Mouse (Mus musculus) embryonic facial prominence, embryonic 15.5 days (tissue): ENCODE measurements around the gene Zswim3. TPM values are rescaled to one million over a fixed set of nuclear protein-coding genes. Genes with fewer than 3 reads are reported as not detected.
A peak's percentile ranks its signal among the peaks of the same experiment; 100 is the strongest.

Experiments used
- ATAC-seq: fragments of 200-750 bp; cut with Nextera tagmentation; 2 replicates; pipeline ENCODE4 v1.8.0; 2017; ENCODE audit warnings: low read depth, moderate TSS enrichment; ENCODE audit not compliant: insufficient number of reproducible peaks, low FRiP score, low TSS enrichment
- H3K27ac ChIP-seq: fragments of 300-500 bp; sonication (generic); replicated peaks from 2 replicates; pipeline ENCODE4 v1.5.1; 2015; ENCODE audit warnings: mild to moderate bottlenecking, inconsistent platforms
- H3K27me3 ChIP-seq: fragments of 300-500 bp; sonication (generic); 2 replicates; pipeline ENCODE4 v1.6.1; 2015; ENCODE audit warnings: inconsistent platforms
- H3K36me3 ChIP-seq: fragments of 300-500 bp; sonication (generic); 2 replicates; pipeline ENCODE4 v1.6.1; 2015; ENCODE audit warnings: mild to moderate bottlenecking, inconsistent platforms
- H3K4me1 ChIP-seq: fragments of 300-500 bp; sonication (generic); 2 replicates; pipeline ENCODE4 v1.6.1; 2015; ENCODE audit warnings: inconsistent platforms
- H3K4me2 ChIP-seq: fragments of 300-500 bp; sonication (generic); replicated peaks from 2 replicates; pipeline ENCODE4 v1.6.1; 2015; ENCODE audit warnings: mild to moderate bottlenecking, inconsistent platforms
- H3K4me3 ChIP-seq: fragments of 300-500 bp; sonication (generic); replicated peaks from 2 replicates; pipeline ENCODE4 v1.5.1; 2015; ENCODE audit warnings: mild to moderate bottlenecking, inconsistent platforms
- H3K9ac ChIP-seq: fragments of 300-500 bp; sonication (generic); 2 replicates; pipeline ENCODE4 v1.6.1; 2015; ENCODE audit warnings: inconsistent platforms
- H3K9me3 ChIP-seq: fragments of 300-500 bp; sonication (generic); replicated peaks from 2 replicates; pipeline ENCODE4 v1.6.1; 2016; ENCODE audit warnings: inconsistent platforms
- WGBS: fragments of 180-500 bp; shearing (Covaris S2); methylation state at CpG from one replicate; pipeline ENCODE4 v1.1.7; 2015; 5-methylcytosine and 5-hydroxymethylcytosine counted together
- polyA plus RNA-seq: library from polyadenylated mRNA; unstranded; fragments of >200 nt; fragmentation: Nextera tagmentation; extraction: Ambion mirVana; gene quantifications from 2 replicates; pipeline ENCODE4 v1.2.1, GENCODE M21; 2015

Zswim3 gene
- polyA plus RNA-seq, 1 experiment from 2014 or later = 7.6 TPM

DNA sequence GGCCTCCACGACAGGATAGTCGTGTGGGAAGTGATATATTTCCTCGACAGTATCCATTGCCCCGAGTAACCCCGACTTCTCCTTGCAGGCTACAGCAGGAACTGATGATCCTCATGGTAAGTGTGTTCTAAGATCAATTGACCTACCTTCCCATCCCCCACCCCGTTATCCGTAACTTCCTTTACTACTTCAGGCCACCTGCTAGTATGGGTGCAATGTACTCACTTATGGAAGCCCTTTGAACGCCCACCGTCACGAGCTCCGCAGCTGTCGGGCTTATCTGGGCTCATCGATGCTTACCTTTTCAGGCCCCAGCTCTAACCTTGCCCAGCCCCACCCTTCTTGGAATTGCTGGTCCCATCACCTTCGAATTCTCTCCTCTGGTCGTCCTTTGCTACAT, 34.6 kb upstream of the Zswim3 start:
- 3% methylated on average over 15 of the region's 15 CpGs for WGBS
- Histone ChIP-seq H3K4me3 (peak overlapping the region; percentile 66), H3K4me1 (peaks cover 30% of the 10 kb centered on the region), H3K27me3 (no peaks in the 10 kb centered on the region), H3K9ac (peak overlapping the region; percentile 53), H3K36me3 (peaks cover 49% of the 10 kb centered on the region), H3K9me3 (no peaks in the 10 kb centered on the region), H3K4me2 (peak overlapping the region; percentile 96), H3K27ac (peak overlapping the region; percentile 36; the same call in 1 of the 2 replicates)
- ATAC-seq = no peak

DNA sequence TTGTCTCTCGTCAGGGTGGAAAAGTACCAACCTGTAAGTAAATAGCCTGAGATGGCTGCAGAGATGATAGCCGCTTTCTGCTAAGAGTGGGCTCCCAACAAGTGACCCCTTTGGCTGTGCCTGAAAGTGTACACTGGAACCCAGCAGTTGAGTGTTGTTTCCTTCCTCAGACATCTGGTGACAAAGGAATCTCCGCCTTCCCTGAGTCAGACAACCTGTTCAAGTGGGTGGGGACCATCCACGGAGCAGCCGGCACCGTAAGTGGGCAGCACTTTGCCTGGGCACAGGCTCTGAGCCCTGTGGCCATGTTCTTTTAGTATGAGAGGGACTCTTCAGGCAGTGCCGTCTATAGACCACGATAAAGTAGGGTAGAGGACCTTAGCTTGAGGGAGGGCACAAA, 33.8 kb upstream of the Zswim3 start:
- H3K36me3 ChIP-seq = peaks cover 41% of the 10 kb centered on the region
- no peaks in the 10 kb centered on the region for H3K9me3 ChIP-seq
- H3K4me1 ChIP-seq = peaks cover 30% of the 10 kb centered on the region
- ATAC-seq = no peak
- H3K9ac ChIP-seq = no peak overlapping the region
- whole genome bisulfite sequencing = 78% methylated on average over 8 of the region's 8 CpGs
- H3K27me3 ChIP-seq = no peaks in the 10 kb centered on the region
- no peak overlapping the region for H3K27ac ChIP-seq
- peak overlapping the region; percentile 96 for H3K4me2 ChIP-seq
- peak overlapping the region; percentile 66 for H3K4me3 ChIP-seq

DNA sequence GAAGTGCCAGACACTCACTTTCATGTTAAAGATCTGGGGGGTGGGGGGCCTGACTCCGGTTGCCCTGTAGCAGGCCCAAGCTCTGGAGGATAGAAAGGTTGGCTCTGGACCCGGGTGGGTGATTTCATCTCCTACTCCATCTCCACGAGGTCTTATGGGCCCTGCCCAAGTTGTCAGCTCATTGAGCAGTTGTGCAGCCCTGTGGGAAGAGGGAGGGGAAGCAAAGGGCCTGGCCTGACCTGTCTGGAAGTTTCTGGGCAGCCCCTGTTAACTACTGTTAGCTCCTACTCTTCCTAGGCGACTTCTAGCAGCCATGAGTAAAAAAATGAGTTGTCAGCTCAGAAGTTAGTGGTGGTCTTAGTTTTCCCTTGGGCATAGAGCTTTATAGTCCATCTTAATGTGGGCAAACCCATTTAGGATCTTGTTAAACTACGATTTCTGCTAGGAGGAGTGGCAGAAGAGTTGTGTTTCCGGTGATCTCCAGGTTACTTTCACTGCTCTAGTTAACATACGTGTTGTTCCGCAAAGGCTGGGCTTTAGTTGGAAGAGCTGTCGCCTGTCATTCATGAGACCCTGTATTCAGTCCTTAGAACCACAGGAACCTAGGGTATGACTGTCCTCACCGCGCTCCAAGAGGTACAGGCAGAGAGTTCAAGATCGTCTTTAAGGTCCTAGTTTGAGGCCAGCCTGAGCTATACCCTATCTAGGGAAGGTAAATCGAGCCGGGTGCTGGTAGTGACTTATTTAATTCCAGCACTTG, 31.5 kb upstream of the Zswim3 start:
- Histone ChIP-seq H3K4me2 (no peak overlapping the region), H3K4me1 (peaks cover 30% of the 10 kb centered on the region), H3K9me3 (no peaks in the 10 kb centered on the region), H3K27ac (no peak overlapping the region), H3K9ac (no peak overlapping the region), H3K4me3 (no peak overlapping the region), H3K27me3 (no peaks in the 10 kb centered on the region; the same call in 1 of the 2 replicates), H3K36me3 (peaks cover 19% of the 10 kb centered on the region; the same call in 1 of the 2 replicates)
- ATAC-seq = no peak
- 78% methylated on average over 14 of the region's 14 CpGs for WGBS

DNA sequence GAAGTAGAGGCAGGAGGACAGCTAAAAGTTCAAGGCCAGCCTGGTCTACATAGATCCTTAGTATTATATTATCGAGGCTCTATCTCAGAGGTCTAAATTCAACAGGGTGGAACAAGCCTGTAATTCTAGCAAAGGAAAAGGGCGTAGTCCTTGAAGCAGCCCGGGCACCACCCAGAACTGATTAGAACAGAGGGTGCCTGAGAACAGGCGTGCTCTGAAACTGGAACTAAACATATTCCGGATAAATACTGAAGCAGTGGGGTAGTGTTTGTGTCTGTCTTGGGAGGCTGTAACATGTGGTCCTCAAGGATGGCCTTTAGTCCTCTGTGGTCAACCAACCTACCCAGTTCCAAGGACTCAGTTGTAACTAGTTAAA, 30.9 kb upstream of the Zswim3 start:
- Histone ChIP-seq H3K4me3 (no peak overlapping the region), H3K27me3 (no peaks in the 10 kb centered on the region; the same call in 1 of the 2 replicates), H3K9me3 (no peaks in the 10 kb centered on the region), H3K27ac (no peak overlapping the region), H3K4me2 (no peak overlapping the region), H3K36me3 (peaks cover 19% of the 10 kb centered on the region; the same call in 1 of the 2 replicates), H3K4me1 (peaks cover 30% of the 10 kb centered on the region), H3K9ac (no peak overlapping the region)
- WGBS = 78% methylated on average over 5 of the region's 5 CpGs
- ATAC-seq = no peak

DNA sequence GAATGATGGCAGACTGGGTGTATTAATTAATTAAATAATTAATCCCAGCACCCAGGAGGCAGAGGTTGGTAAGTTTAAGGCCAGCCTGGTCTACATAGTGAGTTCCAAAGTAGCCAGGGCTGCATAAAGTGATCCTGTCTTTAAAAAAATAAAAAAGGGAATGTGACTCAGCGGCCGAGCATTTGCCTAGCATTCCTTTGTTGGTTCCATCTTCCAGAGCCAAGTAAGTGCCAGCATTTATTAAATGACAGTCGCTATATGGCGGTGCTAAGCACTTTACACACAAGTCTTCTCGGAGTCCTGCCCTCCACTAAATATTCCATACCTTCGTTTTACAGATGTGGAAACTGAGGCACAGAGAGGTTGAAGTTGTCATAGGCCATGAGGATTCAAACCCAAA, 28.8 kb upstream of the Zswim3 start:
- 82% methylated on average over 6 of the region's 6 CpGs for WGBS
- Histone ChIP-seq H3K27ac (no peak overlapping the region), H3K4me2 (no peak overlapping the region), H3K9me3 (no peaks in the 10 kb centered on the region), H3K4me1 (peaks cover 17% of the 10 kb centered on the region), H3K4me3 (no peak overlapping the region), H3K36me3 (peaks cover 18% of the 10 kb centered on the region; the same call in 1 of the 2 replicates), H3K27me3 (no peaks in the 10 kb centered on the region; the same call in 1 of the 2 replicates), H3K9ac (no peak overlapping the region)
- no peak for ATAC-seq

DNA sequence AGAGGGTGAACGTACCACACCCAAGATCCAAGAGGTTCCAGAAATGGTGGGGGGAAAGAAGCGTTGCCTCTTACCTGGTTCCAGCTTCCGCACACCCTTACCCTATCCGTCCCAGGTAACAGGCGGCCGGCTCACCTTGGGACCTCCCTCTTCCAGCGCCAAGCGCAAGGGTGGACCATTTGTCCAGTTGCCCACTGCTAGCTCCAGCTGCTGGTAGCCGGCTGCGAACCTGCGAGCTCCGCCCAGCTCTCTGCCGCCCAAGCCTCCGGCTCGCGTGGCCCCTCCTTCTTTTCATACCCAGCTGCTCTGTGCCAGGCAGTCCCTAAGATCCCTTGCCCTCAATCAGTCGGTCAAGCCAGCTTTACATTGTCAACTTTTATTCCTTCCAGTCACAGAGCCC, 28.1 kb upstream of the Zswim3 start:
- Histone ChIP-seq H3K27ac (no peak overlapping the region), H3K9ac (no peak overlapping the region), H3K4me3 (peak overlapping the region; percentile 10; the same call in 1 of the 2 replicates), H3K4me1 (peaks cover 11% of the 10 kb centered on the region), H3K4me2 (no peak overlapping the region), H3K9me3 (no peaks in the 10 kb centered on the region), H3K36me3 (peaks cover 12% of the 10 kb centered on the region; the same call in 1 of the 2 replicates), H3K27me3 (no peaks in the 10 kb centered on the region; the same call in 1 of the 2 replicates)
- WGBS = 66% methylated on average over 17 of the region's 17 CpGs
- peak; percentile 3; the same call in 1 of the 2 replicates for ATAC-seq

DNA sequence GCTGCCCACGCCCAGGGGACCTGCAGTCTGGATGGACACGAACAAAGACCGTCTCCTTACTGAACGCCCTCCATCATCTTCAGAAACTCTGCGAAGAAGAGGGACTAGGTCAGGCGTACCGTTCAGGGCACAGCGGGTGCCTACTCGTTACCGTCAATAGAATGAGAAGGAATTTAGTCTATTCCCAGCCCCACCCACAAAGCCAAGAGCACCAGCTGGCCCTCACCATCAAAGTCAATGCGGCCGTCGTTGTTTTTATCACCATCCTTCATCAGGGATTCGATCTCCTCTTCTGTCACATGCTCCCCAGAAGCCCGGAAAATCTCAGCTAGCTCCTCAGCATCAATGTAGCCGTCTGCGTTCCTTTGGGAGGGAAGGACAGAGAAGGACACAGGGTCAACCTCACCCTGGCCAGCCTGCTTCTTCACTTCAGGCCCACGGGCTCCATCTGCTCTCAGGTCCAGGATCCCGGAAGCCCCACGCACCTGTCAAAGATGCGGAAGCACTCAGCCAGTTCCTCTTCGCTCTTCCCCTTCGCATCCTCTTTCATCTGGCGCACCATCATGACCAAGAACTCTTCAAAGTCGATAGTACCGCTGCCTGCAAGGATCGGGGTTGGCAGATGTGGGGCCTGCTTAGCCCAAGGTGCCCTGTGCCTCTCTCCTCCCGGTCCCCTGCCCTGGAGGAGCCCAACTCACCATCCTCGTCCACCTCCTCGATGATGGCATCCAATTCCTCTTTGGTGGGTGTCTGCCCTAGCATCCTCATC, 27.5 kb upstream of the Zswim3 start:
- 82% methylated on average over 30 of the region's 30 CpGs for WGBS
- Histone ChIP-seq H3K27me3 (no peaks in the 10 kb centered on the region; the same call in 1 of the 2 replicates), H3K36me3 (peaks cover 6% of the 10 kb centered on the region; the same call in 1 of the 2 replicates), H3K4me1 (0 out of 2 replicates have a peak, but pooled peaks cover 5% of the 10 kb centered on the region), H3K4me3 (peak overlapping the region; percentile 10; the same call in 1 of the 2 replicates), H3K4me2 (no peak overlapping the region), H3K9me3 (no peaks in the 10 kb centered on the region), H3K9ac (no peak overlapping the region), H3K27ac (no peak overlapping the region)
- no peak for ATAC-seq

DNA sequence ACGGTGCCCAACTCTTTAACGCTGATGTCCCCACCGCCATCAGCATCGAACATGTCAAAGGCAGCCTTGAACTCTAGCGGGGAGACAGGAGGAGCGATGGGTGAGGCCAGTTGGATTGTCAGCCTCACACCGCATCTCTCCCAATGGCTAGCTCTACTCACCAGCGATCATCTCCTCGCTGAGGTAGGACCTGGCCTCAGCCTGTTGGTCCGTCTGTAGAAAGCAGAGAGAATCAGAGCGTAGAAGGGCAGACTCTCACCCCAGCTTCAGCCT, 26.9 kb upstream of the Zswim3 start:
- Histone ChIP-seq H3K9me3 (no peaks in the 10 kb centered on the region), H3K4me1 (0 out of 2 replicates have a peak, but pooled peaks cover 5% of the 10 kb centered on the region), H3K4me3 (no peak overlapping the region), H3K27ac (no peak overlapping the region), H3K27me3 (no peaks in the 10 kb centered on the region; the same call in 1 of the 2 replicates), H3K36me3 (peaks cover 5% of the 10 kb centered on the region; the same call in 1 of the 2 replicates), H3K9ac (no peak overlapping the region), H3K4me2 (no peak overlapping the region)
- ATAC-seq = no peak
- WGBS = 94% methylated on average over 11 of the region's 11 CpGs

DNA sequence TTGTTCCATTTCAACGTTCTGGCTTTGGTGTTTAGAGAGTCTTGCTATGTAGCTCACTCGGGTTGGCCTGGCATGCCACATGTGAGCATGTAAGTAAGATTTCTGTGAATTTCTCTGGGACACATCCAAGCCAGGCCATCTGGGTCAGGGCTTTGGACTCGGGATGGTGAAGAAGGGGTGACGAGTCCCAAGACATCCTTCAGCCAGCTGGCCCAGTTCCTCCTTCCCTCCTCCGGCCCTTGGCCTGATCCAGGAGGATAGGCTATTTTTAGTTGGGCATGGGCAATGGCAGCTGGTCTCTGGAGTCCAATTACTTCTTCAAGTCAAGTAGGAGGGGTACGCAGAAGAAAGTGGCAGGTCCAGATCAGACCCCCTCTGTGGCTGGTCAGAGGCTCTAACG, 26.1 kb upstream of the Zswim3 start:
- Histone ChIP-seq H3K4me2 (no peak overlapping the region), H3K36me3 (no peaks in the 10 kb centered on the region), H3K9me3 (no peaks in the 10 kb centered on the region), H3K4me3 (no peak overlapping the region), H3K4me1 (no peaks in the 10 kb centered on the region), H3K9ac (no peak overlapping the region), H3K27me3 (no peaks in the 10 kb centered on the region; the same call in 1 of the 2 replicates), H3K27ac (no peak overlapping the region)
- no peak for ATAC-seq
- WGBS = 74% methylated on average over 7 of the region's 7 CpGs

DNA sequence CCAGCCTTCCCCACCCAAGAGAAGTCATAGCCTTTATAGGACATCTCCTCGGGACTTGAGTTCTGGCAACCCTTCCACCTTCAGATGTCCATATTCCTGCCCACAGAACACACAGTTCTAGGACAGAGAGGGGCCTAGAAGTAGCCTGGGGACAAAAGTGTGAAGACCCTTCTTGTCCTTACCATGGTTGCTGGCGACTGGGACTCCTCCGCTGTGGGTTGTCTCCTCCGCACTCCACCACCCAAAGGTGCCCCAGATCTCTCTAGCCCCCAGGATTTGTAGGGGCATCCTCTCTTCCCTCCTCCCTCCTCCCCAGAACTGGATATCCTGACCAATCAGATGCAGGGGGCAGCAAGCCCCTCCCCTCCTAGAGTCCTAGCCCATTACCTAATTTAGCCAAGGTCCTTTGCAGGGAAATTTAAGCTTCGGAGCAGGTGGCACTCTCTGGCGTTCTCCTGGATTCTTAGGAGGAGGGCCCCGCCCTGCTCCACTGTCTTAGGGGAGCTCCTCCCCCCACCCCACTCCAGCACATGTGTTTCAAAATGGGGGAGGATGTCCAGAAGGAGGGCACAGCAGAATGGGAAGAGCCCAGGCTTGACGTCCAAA, 25.3 kb upstream of the Zswim3 start, which contains the start of gene Tnnc2:
Gene Tnnc2 (minus strand): TSS at position 487 of the 606 bp plus-strand sequence.
- WGBS = 62% methylated on average over 8 of the region's 8 CpGs
- H3K4me3 ChIP-seq = no peak within 1 kb of the TSS
- no peak for ATAC-seq

DNA sequence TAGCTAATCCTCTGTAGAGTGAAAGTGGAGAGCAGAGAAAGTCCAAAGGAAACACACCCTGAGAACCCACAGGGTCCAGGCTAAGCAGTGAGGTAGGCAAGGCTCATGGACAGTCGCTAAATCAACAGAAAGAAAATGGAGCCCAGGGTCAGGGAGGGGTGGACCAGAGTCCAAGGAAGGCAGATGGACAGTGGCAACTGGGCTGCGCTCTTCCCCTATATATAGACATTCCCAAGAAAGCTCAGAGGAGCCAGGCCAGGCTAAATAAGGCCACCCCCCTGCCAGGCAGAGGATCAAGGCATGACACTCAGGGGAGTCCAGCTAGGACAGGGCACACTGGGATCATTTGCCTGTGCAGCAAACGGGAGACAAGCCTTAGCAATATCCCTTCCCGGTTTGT, 23.0 kb upstream of the Zswim3 start:
- no peak for ATAC-seq
- Histone ChIP-seq H3K4me2 (no peak overlapping the region), H3K9me3 (no peaks in the 10 kb centered on the region), H3K27me3 (no peaks in the 10 kb centered on the region; the same call in 1 of the 2 replicates), H3K27ac (0 out of 2 replicates have a peak overlapping the region, but pooled peaks have one; percentile 17), H3K36me3 (no peaks in the 10 kb centered on the region), H3K4me1 (peaks cover 13% of the 10 kb centered on the region), H3K4me3 (no peak overlapping the region), H3K9ac (no peak overlapping the region)
- 78% methylated on average over 4 of the region's 4 CpGs for WGBS

More for the DNA sequence above, 25.3 kb upstream of the Zswim3 start, which contains the start of gene Tnnc2:
- peaks cover 3% of the 10 kb centered on the region for H3K4me1 ChIP-seq
- no peaks in the 10 kb centered on the region; the same call in 1 of the 2 replicates for H3K27me3 ChIP-seq
- H3K9me3 ChIP-seq = no peaks in the 10 kb centered on the region
- no peak within 1 kb of the TSS for H3K27ac ChIP-seq
- no peaks in the 10 kb centered on the region for H3K36me3 ChIP-seq
- no peak within 1 kb of the TSS for H3K9ac ChIP-seq
- H3K4me2 ChIP-seq = no peak within 1 kb of the TSS
